Mouse (Mus musculus): Measurements from ENCODE around the gene Prkaa1. TPM values are rescaled to one million over a fixed set of nuclear protein-coding genes. Genes with fewer than 3 reads are reported as not detected.

Prkaa1 gene
- polyA plus RNA-seq, 2 experiments: 8.6 to 15.7 TPM

DNA sequence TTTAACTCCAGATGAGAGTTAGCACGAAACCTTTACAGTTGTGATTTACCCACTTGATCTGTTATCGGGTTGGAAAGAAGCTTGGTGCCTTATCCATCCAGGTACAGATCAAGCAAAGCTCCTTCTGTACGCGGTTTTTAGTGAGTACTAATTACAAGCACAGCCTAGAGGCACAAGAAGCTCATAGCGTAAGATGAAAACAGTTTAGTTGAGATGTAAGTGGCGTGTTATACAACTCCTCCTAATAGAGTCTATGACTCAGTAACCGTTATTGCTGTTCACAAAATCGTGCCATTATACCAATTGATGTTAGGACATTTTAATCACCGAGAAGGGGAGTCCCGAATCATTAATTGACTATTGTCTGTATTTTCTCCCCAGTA is 42.6 kb downstream of the Prkaa1 start:
- WGBS (ENCODE audit: insufficient replicate concordance): 27% methylated on average over 10 of the region's 10 CpGs
- H3K4me3 ChIP-seq (ENCODE audit: insufficient read depth in 1 of 2, low read depth in 2 of 2, low read length in 2 of 2): peak overlapping the region; percentile 81 to 99
- TF ChIP-seq CTCF (IDR thresholded peaks at IDR 0.05; ENCODE audit: low read depth): no peak
- H3K9ac ChIP-seq (replicated peaks): peak overlapping the region; percentile 92
- no peak for ATAC-seq (ENCODE audit: insufficient read depth)
- peaks cover 11 to 14% of the 10 kb centered on the region in 2 experiments; a peak in 3 of 4 replicates for H3K4me1 ChIP-seq (replicated peaks; ENCODE audit: control insufficient read depth in 2 of 2, insufficient read depth in 2 of 2, low read length in 1 of 2)
- H3K27ac ChIP-seq: peak overlapping the region; percentile 61
- H3K9me3 ChIP-seq (ENCODE audit: control insufficient read depth, low read length): no peaks in the 10 kb centered on the region
- peak overlapping the region; percentile 92 for H3K4me2 ChIP-seq (ENCODE audit: low read depth)
- no peaks in the 10 kb centered on the region for H3K36me3 ChIP-seq (replicated peaks; ENCODE audit: control insufficient read depth, insufficient read depth, low read depth)
- DNase-seq (ENCODE audit: low read depth in 3 of 3, low spot score in 3 of 3): no peak
- no peaks in the 10 kb centered on the region for H3K27me3 ChIP-seq (ENCODE audit: control insufficient read depth, insufficient read depth, low read length)

DNA sequence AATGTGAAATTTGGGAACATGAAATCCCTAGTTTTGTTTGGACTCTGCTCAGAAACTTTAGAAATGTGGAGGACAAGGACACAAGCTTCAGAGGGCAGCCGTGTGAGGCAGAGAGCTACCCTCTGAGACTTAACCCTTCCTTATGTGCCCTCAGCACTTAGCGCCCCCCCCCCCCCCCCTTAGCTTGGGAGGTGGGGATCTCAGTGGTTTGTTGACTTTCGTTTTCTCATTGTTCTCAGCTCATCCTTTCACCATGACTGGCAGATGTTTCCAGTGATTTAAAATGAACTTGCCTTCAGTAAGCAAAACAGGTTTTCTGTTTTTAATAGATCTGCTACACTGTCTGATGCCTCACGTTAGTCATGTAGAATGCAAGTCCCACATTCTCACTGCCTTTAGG is 43.5 kb downstream of the Prkaa1 start:
- H3K36me3 ChIP-seq (replicated peaks; ENCODE audit: control insufficient read depth, insufficient read depth, low read depth): no peaks in the 10 kb centered on the region
- no peak overlapping the region for H3K27ac ChIP-seq
- DNase-seq (ENCODE audit: low read depth in 3 of 3, low spot score in 3 of 3): no peak
- 55% methylated on average over 3 of the region's 4 CpGs for WGBS (ENCODE audit: insufficient replicate concordance)
- TF ChIP-seq CTCF (IDR thresholded peaks at IDR 0.05; ENCODE audit: low read depth) (no peak), EP300 (IDR thresholded peaks at IDR 0.05; ENCODE audit: low read depth) (no peak)
- no peak overlapping the region for H3K4me3 ChIP-seq (ENCODE audit: insufficient read depth in 1 of 2, low read depth in 2 of 2, low read length in 2 of 2)
- H3K9me3 ChIP-seq (ENCODE audit: control insufficient read depth, low read length): no peaks in the 10 kb centered on the region
- no peak for ATAC-seq (ENCODE audit: insufficient read depth)
- H3K4me2 ChIP-seq (ENCODE audit: low read depth): no peak overlapping the region
- no peaks in the 10 kb centered on the region for H3K27me3 ChIP-seq (ENCODE audit: control insufficient read depth, insufficient read depth, low read length)
- no peak overlapping the region for H3K9ac ChIP-seq (replicated peaks)
- H3K4me1 ChIP-seq (replicated peaks; ENCODE audit: control insufficient read depth in 2 of 2, insufficient read depth in 2 of 2, low read length in 1 of 2): peaks cover 11 to 14% of the 10 kb centered on the region in 2 experiments; a peak in 3 of 4 replicates

DNA sequence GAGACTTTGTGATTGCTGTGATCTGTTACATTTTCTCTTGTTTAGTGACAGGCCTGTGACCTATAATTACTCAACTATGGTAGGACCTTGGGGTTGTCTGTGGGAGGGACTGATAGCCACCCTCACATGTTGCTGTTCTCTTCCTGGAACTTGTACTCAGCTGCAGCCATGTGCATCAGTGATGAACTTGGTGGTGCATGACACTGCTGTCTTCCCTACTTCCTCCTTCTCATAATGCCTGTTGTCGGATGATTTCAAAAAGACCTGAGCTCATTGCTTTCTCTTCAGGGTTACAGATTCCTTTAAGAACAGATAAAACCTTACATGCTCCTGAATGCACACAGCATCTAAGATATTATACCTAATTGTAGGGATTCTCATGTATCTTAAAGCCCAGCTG is 44.4 kb downstream of the Prkaa1 start:
- 38% methylated on average over 1 of the region's 1 CpGs for WGBS (ENCODE audit: insufficient replicate concordance)
- Histone ChIP-seq H3K9me3 (ENCODE audit: control insufficient read depth, low read length) (no peaks in the 10 kb centered on the region), H3K27me3 (ENCODE audit: control insufficient read depth, insufficient read depth, low read length) (no peaks in the 10 kb centered on the region), H3K4me3 (ENCODE audit: insufficient read depth in 1 of 2, low read depth in 2 of 2, low read length in 2 of 2) (no peak overlapping the region), H3K9ac (replicated peaks) (no peak overlapping the region), H3K27ac (no peak overlapping the region), H3K4me2 (ENCODE audit: low read depth) (no peak overlapping the region), H3K36me3 (replicated peaks; ENCODE audit: control insufficient read depth, insufficient read depth, low read depth) (no peaks in the 10 kb centered on the region), H3K4me1 (replicated peaks; ENCODE audit: control insufficient read depth in 2 of 2, insufficient read depth in 2 of 2, low read length in 1 of 2) (peaks cover 11 to 16% of the 10 kb centered on the region in 2 experiments; a peak in 3 of 4 replicates)
- no peak for ATAC-seq (ENCODE audit: insufficient read depth)
- no peak for DNase-seq (ENCODE audit: low read depth in 3 of 3, low spot score in 3 of 3)
- TF ChIP-seq EP300 (IDR thresholded peaks at IDR 0.05; ENCODE audit: low read depth): no peak
- TF ChIP-seq CTCF (IDR thresholded peaks at IDR 0.05; ENCODE audit: low read depth): no peak

- Histone ChIP-seq H3K4me3 (ENCODE audit: insufficient read depth in 1 of 2, low read depth in 2 of 2, low read length in 2 of 2) (no peak overlapping the region), H3K9me3 (ENCODE audit: control insufficient read depth, low read length) (no peaks in the 10 kb centered on the region), H3K9ac (replicated peaks) (no peak overlapping the region), H3K27ac (no peak overlapping the region), H3K27me3 (ENCODE audit: control insufficient read depth, insufficient read depth, low read length) (no peaks in the 10 kb centered on the region), H3K36me3 (replicated peaks; ENCODE audit: control insufficient read depth, insufficient read depth, low read depth) (no peaks in the 10 kb centered on the region), H3K4me1 (replicated peaks; ENCODE audit: control insufficient read depth in 2 of 2, insufficient read depth in 2 of 2, low read length in 1 of 2) (peaks cover 7 to 16% of the 10 kb centered on the region in 2 experiments; a peak in 3 of 4 replicates), H3K4me2 (ENCODE audit: low read depth) (no peak overlapping the region)
- WGBS (ENCODE audit: insufficient replicate concordance): 71% methylated on average over 10 of the region's 10 CpGs
- ATAC-seq (ENCODE audit: insufficient read depth) (no peak), DNase-seq (ENCODE audit: low read depth in 3 of 3, low spot score in 3 of 3) (no peak)
- 0 out of 2 replicates have a peak, but pooled peaks have one; percentile 15 for TF ChIP-seq CTCF (IDR thresholded peaks at IDR 0.05; ENCODE audit: low read depth)
- no peak for TF ChIP-seq EP300 (IDR thresholded peaks at IDR 0.05; ENCODE audit: low read depth)
Observed at GRCm38 (mm10) chr15:5189504-5190093, 45.9 kb downstream of the Prkaa1 start.

DNA sequence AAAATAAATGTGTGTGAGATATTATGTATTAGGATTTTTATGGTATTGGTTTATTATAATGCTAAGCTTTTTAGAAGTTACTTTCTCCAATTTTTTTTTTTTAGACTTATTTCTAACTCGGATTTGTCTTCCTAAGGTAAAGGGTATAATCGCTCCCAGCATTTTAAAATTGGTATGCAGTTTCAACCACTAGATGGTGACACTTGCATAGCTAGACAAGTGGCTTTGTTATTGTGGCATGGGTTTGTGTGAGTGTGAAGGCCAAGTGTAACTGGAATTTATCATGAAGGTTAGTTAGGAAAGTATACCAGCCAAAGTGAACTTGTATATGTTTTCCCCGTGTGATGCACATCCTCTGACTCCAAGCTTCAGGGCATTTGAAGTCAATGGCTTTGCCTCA is 50.2 kb downstream of the Prkaa1 start:
- no peaks in the 10 kb centered on the region for H3K9me3 ChIP-seq (ENCODE audit: control insufficient read depth, low read length)
- H3K4me2 ChIP-seq (ENCODE audit: low read depth): no peak overlapping the region
- ATAC-seq (ENCODE audit: insufficient read depth): no peak
- WGBS (ENCODE audit: insufficient replicate concordance): 62% methylated on average over 3 of the region's 3 CpGs
- peaks cover 8 to 18% of the 10 kb centered on the region in 2 experiments for H3K4me1 ChIP-seq (replicated peaks; ENCODE audit: control insufficient read depth in 2 of 2, insufficient read depth in 2 of 2, low read length in 1 of 2)
- no peak overlapping the region for H3K4me3 ChIP-seq (ENCODE audit: insufficient read depth in 1 of 2, low read depth in 2 of 2, low read length in 2 of 2)
- H3K27ac ChIP-seq: no peak overlapping the region
- H3K36me3 ChIP-seq (replicated peaks; ENCODE audit: control insufficient read depth, insufficient read depth, low read depth): no peaks in the 10 kb centered on the region
- H3K9ac ChIP-seq (replicated peaks): no peak overlapping the region
- DNase-seq (ENCODE audit: low read depth in 3 of 3, low spot score in 3 of 3): peak in 1 of 3 experiments; percentile 11
- no peaks in the 10 kb centered on the region for H3K27me3 ChIP-seq (ENCODE audit: control insufficient read depth, insufficient read depth, low read length)
- peak; percentile 55; the same call in 1 of the 2 replicates for TF ChIP-seq CTCF (IDR thresholded peaks at IDR 0.05; ENCODE audit: low read depth)
- TF ChIP-seq EP300 (IDR thresholded peaks at IDR 0.05; ENCODE audit: low read depth): no peak

Measured in liver, embryonic 14.5 days (tissue).